Mouse (Mus musculus): Measurements from ENCODE around the gene Gtsf1.
"Not testable (repeated sequence)": the region's sequence is repeated elsewhere in the genome, so short reads cannot be mapped to it uniquely, and the experiment has no call there.

Gene Gtsf1

DNA sequence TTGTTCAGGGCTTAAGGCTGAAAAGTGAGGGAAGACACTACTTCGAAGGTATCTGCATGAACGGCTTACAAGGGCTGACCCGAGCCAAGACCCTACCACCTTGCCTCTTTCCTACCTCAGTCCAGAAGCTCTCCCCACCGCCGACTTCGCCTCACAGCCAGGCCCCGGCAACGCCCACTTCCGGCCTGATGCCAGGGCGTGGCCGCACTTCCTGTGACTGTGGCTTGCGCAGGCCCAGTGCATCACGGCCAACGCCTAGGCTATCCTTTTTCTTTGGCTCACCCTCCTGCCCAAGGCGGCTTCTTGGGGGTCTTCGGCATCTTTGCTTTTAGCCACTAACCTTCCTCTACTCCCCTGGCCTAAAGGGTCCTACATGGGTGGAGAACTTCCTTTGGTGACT, at the start of gene Gtsf1:
Gene Gtsf1 (minus strand): TSS at position 230 of the 400 bp plus-strand sequence.
- peak; percentile 27 for DNase-seq (ENCODE audit: low read depth, low spot score)

DNA sequence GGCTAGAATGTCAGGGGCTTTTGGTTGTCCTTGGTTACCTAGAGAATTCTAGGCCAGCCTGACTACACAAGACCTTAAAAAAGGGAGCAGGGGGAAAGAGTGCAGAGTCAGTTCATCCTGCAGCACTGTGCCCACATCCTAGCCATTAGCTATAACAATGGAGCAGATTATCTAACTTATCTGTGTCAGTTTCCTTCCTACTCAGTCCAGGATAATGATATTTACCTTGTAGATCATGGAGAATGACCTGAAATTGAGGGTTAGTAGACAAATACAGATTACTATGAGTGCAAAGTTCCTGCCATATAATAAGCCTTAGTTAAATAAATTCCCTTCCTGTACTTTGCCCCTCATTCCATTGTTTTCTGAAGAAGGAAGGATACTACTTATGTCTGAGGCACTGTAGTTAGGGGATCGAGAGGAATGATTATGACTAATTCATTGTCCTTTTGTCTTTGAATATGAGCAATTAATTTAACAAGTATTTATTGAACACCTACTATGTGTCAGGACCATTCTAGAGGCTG, 48.9 kb upstream of the Gtsf1 start:
- no peak for DNase-seq (ENCODE audit: low read depth, low spot score)

DNA sequence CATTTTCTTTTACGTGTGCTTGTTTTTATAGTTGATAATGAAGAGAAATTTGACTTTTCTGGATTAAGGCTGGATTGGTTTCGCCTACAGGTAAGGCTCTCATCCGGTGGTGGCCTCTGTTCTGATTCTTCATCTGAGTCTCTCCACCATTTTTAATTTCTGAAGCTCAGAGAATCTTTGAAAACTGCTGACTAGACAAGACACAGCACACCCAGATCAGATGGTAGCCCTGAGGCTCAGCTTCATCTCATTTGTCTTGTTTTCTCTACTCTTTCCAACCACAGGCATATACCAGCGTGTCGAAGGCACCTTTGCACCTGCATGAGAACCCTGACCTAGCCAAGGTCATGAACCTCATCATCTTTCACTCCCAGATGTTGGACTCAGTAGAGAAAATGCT, 43.5 kb upstream of the Gtsf1 start:
- DNase-seq (ENCODE audit: low read depth, low spot score) = no peak

DNA sequence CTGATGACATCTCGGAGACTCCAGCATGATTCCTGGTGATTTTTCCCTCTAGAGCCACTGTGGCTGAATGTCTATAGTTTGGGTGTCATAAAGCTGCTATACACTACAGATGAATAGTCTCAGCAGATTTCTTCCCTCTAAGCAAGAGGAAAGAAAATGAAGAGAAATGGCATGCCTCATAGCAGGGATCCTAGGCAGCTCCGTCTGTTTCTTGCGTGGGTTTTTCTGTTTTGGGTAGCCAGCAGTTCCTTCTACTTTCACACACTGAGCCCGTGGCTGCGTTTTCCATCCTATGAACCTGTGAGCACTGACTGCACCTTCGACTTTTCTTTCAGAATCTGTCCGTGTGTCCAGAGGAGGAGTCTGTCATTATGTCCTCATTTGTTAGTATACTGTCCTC, 42.9 kb upstream of the Gtsf1 start:
- no peak for DNase-seq (ENCODE audit: low read depth, low spot score)

DNA sequence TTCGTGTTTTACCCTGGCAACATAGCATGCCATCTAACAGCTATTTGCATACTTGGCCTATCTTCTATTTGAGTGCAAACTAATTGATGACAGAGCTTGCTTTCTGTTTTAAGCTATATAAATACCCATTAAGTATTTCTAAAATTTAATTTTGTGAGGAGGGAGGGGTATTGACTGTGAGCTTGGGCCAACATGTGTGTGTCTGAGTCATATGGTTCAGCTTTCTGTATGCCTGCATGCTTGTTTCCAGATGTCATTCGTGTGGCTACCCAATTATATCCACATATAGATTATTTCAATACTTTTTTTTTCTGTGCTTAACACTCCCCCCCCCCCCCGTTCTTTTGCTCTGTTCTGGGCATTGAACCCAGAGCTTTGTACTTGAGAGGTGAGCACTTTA, 42.0 kb upstream of the Gtsf1 start:
- no peak for DNase-seq (ENCODE audit: low read depth, low spot score)

DNA sequence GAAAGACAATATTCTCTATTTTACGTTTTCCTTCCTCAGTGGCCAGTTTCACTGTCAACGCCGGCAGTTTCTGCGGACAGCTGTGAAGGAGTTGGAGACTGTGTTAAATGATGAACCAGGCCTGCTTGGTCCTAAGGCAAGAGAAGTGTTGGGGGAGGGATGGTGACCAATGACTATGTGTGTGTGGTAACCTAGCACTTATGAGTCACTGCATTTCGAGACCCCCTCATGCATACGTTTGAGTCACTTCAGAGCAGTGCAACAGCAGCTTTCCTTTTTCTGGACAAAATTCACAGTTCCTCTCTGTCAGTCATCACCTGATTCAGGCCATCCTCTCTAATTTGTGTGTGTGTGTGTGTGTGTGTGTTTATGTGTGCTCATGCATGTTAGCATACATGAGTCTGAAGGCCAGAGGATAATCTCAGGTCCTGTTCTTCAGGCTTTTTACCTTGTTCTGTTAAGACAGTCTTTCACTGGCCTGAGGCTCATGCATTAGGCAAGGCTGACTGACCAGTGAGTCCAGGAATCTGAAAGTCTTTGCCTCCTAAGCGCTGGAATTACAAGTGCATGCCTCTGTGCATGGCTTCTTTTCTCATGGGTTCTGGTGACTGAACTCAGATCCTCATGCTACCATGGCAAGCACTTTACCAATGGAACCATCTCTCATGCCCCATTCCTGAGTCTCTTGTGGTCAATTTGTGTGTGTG, 41.4 kb upstream of the Gtsf1 start:
- no peak for DNase-seq (ENCODE audit: low read depth, low spot score)

DNA sequence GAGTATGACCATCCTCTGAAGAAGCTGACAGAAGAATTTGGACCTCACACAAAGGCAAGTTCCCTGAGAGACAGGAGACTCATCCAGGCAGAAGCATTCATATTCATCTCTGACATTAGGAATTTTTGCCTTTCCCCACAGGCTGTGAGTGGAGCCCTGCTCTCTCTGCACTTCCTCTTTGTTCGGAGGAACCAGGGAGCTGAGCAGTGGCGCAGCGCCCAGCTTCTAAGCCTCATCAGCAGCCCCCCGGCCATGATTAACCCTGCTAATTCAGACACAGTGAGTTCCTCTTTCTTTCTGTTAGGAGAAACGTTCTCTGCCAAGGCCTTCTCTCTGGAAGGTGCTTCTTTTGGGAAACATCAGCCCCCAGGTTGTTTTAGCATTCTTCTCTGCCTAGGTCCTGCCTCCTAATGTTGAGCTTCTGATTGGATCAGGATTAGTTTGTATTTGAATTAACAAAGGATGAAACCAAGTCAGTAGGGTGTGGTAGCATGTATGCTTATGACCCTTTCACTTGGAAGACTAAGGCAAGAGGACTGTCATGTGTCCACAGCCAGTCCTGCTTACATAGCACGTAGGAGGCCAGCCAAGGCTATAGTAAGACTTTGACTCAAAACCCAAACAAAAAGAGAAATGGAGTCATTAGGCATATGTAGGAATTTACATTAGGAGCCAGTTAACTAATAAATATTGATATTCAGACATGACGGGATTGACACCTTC, 32.4 kb upstream of the Gtsf1 start:
- DNase-seq (ENCODE audit: low read depth, low spot score) = no peak

DNA sequence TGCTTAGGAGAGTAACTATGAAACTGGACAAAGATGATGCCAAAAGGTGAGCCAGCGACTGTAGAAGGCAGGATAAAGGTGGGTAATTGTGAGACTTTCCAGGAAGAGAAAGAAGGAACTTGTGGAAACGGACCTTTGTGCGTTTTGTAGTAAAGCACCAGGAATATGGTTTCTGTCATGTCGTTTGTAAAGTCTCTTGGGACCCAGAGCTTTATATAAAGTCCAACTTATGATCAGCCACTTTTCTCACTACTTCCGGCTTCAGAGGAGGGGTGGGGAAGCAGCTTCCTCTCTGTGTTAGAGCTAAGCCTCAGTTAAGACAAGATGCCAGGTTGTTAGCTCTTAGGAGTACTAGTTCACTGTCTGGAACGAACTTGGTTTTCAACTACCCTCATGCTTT, 24.2 kb upstream of the Gtsf1 start:
- DNase-seq (ENCODE audit: low read depth, low spot score) = no peak

DNA sequence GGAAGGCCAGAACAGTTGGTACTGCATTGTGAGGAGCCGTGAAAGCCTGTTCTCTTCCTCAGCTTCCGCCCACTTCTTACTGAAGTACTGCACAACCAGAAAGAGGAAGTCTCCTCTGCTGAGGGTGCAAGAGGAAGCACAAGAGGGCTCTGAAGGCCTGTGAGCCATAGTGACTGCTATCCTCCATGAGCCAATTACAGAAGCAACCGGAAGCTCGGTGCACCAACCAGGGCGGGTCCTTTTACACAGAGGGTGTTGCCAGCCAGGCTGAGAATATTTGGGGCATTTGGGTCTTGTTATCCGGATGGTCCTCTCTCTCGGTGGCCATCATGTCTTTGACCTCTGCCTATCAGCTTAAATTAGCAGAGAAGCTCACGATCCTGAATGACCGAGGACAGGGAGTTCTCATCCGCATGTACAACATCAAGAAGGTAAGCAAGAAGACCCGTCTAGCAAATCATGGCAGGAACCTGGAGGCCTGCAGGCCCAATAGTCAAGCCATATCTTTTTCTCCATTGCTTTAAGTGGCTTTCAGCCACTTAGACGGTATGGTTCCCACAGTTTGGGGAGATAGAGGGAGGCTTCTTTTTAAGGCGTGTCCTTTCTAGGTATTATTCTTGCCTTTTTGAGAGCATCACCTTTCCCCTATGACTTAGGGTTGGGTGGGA, 23.4 kb upstream of the Gtsf1 start, which contains the start of gene Nckap1l:
Gene Nckap1l (plus strand): TSS at position 244 of the 668 bp plus-strand sequence.
- DNase-seq (ENCODE audit: low read depth, low spot score) = no peak

DNA sequence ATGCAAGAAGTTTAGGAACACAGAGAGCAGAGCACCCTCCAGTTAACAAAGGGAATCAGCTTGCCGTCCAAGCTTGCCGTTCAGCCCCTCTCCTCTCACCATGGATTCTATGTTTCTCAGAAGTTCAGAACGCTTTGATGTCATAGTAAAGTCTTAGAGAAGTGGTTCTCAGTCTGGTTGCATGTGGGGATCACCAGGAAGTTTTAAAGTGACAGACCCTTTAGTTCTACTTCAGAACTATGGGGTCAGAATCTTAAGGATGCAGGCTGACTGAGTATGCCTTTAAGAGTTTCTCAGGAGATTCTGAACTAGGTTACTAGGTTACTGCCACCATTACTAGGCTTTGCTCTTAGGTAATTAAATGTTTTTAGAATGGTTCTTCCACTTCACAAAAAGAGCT, 18.1 kb upstream of the Gtsf1 start, which contains the start of gene Gtsf2:
Gene Gtsf2 (minus strand): TSS at position 101 of the 400 bp plus-strand sequence.
- DNase-seq (ENCODE audit: low read depth, low spot score) = no peak

DNA sequence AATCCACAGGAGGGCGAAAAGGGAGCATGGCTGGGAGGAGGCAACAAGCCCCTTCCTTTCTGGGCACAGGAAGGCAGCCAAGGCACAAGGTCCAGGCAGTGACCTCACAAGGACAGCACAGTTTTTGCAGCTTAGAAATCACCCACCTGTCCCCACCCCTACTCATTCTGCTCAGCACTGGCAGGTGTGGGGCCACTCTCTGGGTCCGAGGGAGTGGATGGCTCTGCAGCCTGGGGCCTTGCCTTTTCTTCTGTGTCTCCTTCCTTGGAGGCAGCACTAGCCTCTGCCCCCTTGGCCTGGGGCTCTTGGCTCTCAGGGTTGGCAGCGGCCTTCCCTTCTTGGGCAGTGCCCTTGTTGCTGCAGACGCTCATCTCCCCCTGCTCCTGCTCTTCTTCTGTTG, 15.7 kb upstream of the Gtsf1 start:
- DNase-seq (ENCODE audit: low read depth, low spot score) = not testable (repeated sequence)

DNA sequence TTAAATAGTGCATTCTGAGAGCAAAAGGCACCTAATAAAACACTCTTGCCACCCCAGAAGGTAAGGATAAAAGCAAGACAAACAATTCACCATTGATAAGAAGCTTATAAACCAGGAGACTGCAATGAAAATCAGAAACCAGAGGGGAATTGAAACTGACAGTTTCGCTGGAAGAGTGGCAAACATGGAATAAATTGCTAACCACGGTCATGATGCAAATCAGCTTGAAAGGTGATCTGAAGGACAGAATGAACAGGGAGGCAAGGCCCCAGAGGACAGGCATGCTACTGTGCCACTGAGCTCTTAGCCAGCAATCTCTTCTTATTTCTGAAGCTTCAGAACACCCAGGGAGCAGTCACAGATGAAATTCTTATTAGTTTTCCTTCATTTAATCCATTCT, 3.3 kb downstream of the Gtsf1 start:
- no peak for DNase-seq (ENCODE audit: low read depth, low spot score)

DNA sequence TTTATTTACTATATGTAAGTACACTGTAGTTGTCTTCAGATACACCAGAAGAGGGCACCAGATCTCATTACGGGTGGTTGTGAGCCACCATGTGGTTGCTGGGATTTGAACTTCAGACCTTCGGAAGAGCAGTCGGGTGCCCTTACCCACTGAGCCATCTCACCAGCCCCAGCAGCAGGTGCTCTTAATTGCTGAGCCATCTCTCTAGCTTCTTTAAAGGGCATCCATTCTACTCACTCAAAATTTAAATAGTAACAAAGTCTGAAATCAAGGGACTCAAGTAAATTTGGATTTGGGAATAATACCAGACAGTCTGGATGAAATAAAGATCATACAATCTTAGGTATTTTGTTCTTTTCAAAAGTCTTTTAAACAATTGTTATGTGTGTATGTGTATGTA, 24.7 kb downstream of the Gtsf1 start:
- not testable (repeated sequence) for DNase-seq (ENCODE audit: low read depth, low spot score)

DNA sequence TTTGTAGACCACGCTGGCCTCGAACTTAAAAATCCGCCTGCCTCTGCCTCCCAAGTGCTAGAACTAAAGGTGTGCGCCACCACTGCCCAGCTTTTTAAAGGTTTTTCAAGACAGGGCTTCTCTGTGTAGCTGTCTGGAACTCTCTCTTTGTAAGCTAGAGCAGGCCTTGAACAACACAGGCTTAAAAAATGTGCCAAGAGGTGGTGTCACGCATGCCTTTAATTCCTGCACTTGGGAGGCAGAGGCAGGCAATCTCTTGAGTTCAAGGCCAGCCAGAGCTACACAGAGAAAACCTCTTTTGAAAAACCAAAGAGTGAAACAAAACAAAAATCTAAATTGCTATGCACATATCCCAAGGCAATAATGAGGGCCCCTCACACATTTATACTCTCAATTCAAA, 28.9 kb downstream of the Gtsf1 start:
- peak; percentile 51 for DNase-seq (ENCODE audit: low read depth, low spot score)

DNA sequence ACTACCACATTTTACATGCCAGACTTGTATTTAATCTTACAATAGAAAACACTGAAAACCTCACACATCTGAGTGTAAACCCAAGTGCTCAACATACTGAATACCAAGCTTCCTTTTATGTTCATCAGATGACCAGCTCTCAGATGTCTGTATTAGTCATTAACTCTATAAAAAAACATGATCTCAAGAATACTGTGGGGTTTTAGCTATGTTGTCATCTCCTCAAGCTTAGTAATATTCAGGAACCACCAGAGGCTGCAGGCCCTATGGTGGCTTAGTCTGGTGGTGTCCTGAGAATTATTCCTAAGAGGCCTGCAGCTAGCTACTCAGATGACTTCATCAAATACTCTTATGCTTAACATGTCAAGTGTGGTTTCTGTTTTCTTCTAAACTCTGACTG, 36.7 kb downstream of the Gtsf1 start:
- DNase-seq (ENCODE audit: low read depth, low spot score) = no peak

DNA sequence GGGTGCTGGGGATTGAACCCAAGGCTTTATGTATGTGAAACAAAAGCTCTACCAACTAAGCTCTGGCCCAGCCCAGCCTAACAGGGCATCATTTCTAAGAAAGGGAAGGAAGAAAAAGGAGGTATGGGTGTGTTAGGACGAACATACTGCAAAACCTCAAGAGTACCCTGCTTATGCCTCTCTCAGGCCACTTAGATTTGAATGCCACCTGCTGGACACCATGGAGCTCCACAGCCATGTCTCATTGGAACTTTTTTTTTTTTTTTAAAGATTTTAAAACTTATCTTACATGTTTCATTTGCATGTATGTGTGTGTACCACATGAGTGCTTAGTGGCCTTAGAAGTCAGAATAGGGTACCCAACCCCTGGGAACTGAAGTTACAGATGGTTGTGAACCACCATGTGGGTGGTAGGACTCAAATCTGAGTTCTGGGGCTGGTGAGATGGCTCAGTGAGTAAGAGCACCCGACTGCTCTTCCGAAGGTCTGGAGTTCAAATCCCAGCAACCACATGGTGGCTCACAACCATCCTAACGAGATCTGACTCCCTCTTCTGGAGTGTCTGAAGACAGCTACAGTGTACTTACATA, 41.6 kb downstream of the Gtsf1 start:
- DNase-seq (ENCODE audit: low read depth, low spot score) = peak; percentile 44

DNA sequence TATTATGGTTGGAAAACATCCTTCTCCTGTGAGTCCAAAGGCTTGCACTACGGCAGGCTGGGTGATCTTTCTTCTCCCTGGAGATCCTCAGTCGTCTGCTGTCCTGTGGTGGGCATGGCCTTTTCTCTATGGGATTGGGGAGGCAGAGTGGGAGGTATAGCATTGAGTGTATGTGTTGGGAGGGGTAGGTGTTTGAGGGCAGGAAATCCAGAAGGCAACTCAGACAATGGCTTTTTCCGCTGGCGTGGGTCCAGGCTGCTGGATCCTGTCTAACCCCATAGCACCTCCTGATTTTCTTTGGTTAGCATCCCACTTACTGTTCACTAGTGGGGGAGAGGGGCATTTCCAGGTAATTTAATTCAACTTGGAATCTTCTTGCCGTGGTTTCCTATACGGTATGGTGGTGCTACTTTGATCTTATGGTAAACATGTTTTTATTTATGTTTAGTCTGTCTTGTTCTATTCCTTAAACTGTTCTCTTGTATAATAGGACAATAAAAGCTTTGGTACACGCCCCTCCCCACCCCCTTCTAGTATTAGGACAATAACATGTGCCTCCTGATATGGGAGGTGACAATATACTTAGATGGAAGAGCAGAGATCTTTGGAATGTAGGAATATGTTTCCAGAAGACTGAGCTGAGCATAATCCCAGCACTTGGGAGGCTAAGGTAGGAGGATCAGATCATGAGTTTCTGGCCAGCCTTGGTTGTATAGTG, 46.3 kb downstream of the Gtsf1 start:
- DNase-seq (ENCODE audit: low read depth, low spot score) = no peak

DNA sequence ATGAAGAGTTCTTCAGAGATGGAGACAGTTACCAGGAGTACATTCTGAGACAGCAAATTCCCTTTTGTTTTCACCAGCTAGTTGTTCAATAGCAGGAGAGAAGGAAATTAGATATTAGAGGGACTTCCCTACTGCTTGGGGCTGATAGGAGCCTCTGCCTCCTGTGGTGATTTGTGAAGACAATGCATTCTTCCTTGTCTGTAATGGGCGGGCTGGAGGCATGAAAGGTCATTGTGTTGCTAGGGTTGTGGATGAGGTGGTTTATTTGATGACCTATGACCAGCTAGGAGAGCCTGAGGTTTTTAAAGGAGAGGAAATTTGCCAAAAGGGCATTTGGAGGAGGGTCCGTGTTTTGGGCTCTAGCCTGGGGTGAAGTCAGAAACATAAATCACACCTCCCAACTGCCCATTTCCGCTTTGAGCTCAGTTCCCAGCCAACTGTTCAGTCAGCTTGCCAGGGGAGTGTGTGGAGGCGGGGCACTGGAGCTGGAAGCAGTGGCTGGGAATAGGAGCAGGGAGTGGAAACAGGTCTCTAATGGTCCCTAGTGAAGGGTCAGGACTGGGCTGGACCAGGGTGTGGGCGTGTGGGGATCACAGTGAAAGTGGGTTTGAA, 47.4 kb downstream of the Gtsf1 start:
- DNase-seq (ENCODE audit: low read depth, low spot score) = peak; percentile 81

DNA sequence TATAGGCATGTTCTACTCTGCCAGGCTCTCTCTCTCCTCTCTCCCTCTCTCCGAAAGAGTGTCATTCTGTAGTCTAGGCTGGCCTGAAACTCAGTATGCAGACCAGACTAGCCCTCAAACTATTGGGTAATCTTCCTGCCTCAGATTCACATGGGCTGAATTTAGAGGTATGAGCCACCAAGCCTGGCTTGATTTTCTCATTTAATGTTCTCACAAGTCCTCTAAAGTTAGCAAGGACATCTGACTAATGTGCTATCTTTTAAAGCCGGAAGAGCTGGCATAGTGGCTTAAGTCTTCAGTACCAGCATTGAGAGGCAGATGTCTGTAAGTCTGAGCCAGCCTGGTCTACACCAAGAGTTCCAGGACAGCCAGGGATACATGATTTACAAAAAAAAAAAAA, 48.2 kb downstream of the Gtsf1 start:
- no peak for DNase-seq (ENCODE audit: low read depth, low spot score)

DNA sequence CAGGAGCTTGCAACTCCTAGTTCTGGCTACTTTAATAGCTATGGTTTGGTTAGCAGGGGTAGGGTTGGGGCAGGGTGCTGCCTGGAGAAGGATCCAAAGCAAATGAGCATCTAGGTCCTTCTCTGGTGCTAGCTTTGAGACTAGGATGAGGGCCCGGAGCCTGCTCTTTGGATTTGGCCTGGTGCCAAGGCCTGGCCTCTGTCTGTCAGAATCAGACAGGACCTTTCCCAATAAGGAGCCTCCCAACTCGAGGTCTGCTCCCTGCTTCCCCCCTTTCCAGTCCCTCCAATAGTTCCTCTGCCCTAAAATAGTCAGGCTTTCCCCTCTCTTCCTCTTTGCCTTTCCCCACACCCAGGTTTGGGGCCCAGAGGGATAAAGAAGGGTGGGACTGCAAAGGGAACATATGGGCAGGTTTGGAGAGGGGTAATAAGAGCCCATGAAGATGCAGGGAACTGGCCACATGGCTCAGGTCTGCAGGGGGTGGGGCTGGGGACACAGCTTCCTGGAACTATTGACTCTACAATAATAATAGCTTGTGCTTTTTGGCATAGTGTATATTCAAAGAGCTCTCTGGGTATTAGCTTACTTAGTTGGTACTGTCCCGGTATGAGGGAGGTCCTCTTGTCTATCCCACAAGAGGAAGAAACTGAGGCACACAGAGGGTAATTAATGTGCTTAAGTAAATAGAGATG, 51.5 kb downstream of the Gtsf1 start:
- DNase-seq (ENCODE audit: low read depth, low spot score) = no peak
